Mouse (Mus musculus) layer of hippocampus, postnatal 36 days (tissue): ENCODE measurements around the gene Dusp18. TPM values are rescaled to one million over a fixed set of nuclear protein-coding genes. Genes with fewer than 3 reads are reported as not detected.

Experiments
- DNase-seq, 2 experiments: peaks; one replicate each; pipeline ENCODE4 v3.0.0; 2022
- total RNA-seq, 2 experiments: library from RNA; stranded (reverse); gene quantifications; 2 replicates each; pipeline ENCODE4 v1.2.3; 2021

Gene Dusp18
- total RNA-seq = 10 to 100 TPM; 24.1 to 26.7 TPM

DNA sequence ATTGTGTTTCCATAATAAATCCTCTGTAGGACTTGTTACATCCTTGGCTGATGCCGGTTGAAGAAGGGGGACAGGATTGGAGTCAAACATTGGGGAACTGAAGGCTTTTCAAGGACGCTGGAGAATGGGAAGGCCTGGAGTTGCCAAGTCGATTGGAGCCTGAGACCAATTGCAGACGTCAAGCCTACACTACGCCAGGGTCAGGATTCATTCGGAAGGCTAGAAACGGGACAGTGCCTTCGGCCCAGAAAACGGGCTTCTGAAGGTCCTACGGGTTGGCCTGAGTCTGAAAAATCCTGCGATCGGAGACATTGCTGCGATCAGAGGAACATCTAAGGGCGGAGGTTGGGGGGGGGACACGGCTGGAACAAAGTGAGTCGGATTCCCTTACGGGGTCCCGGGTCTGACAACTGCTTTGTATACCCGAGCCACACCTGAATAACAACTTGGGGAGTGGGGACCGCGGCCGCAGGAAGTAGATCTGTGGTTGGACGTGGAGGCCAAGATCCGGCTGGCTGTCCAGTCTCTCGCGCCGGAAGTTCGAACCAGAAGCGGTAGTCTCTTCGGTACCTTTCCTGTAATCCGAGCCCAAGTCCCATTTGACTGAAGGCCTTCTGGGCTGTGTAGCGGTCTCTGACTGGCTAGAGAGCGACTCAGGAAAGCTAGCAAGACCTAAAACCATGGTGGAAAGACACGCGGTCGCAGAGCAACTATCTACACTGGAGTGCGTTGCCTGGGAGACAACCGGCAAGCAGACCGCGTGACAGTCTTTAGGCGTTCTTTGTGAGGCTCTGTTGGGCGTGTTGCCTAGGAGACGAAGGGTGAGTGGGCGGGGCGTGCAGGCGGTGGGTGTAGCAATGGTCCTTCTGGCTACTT lies at the start of gene Dusp18, which contains the start of gene 4921536K21Rik:
Gene Dusp18 (plus strand): TSS at position 835 of the 876 bp plus-strand sequence.
Gene 4921536K21Rik (minus strand): TSS at position 693 of the 876 bp plus-strand sequence.
- peak; percentile 96 to 97 for DNase-seq

DNA sequence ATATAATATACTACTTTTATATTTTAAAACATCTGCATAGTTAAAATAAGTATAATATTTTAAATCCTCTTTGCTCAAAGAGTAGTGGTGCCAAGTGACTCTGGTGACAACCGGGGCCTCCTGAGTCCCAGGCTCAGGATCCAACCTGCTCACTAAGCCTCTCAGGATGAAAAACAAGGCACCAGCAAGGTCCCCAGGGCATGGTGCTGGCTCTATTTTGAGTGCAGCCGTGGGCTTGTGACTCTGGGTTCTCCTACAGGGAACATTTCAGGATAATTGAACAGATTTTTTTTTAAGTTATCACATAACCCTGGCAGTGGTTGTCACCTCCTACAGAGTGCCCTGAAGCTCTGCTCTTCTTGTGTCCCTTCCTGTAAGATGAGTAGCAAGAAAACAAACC lies 48.7 kb upstream of the Dusp18 start:
- DNase-seq = no peak

DNA sequence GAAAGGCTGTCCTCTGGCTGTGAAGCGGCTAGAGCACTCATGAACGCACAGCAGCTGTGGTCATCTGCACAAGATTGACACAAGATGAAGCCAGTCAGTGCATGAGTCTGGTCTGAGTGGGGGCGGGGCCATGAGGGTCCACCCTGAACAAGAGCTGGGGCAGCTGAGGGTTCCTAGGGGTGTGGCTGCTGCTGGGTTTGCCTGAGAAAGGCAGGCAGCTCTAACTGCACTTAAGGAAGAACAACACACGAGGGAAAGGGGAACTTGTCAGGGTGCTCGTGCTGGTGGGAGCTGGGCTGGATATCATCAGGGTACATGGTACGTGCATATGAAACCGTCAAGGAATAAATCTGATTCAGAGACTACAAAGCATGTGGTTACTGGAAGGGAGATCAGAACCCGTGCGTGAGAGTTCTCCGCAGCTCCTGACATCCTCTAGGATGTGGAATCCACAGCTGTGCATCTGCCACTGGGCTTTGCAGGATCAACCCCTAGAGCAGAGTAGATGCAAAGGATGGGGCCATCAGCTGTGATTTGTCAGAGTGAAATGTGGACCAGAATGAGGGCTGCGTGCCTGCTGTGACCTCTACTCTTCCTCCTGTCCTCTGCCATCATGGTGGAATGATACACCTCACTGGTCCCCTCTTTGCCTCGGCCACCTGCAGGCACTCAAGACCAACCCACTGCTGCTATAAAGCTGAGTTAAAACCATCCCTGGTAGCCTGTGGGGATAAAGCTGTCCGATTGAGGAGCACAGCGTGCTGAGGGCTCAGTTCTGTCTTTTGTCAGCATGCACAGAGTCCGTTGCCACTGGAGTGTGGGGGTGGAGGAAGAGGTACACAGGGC lies 45.3 kb upstream of the Dusp18 start:
- DNase-seq = no peak

DNA sequence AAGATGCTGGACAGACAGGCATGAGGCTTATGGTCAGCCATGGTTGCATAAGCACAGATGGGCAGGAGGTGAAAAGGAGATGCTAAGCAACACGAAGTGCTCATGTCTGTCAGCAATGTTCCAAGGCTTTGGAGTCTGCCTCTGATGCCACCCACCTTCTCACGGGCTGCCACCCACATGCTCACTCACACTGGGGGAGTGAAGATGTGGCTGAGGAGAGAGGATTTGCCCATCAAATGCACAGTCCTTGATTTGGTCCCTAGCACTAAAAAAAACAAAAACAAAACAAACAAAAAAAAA lies 44.8 kb upstream of the Dusp18 start:
- peak in 1 of 2 experiments; percentile 40 for DNase-seq

DNA sequence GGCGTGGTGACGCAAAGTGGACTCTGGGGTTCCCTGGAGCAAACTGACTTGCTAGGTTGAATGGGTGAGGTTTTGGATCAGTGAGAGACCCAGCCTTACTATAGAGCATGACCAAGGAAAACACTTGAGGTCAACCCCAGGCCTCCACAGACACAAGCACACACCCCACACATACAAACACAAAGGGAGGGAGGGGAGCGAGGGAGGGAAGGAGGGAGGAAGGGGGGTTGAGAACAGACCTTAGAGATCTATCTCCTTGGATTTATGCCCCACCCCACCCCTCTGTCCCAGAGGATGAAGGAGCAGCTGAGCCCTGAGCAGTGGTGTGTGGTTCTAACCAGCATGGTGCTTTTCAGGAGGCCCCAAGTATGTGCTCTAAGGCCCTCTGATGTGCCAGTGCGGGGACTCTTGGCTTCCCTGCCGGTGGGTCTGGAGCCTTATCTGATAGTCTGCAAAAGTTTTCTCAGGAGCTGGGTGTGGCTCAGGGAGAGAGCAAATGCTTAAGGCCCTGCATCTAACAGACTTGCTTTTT lies 44.2 kb upstream of the Dusp18 start:
- no peak for DNase-seq

DNA sequence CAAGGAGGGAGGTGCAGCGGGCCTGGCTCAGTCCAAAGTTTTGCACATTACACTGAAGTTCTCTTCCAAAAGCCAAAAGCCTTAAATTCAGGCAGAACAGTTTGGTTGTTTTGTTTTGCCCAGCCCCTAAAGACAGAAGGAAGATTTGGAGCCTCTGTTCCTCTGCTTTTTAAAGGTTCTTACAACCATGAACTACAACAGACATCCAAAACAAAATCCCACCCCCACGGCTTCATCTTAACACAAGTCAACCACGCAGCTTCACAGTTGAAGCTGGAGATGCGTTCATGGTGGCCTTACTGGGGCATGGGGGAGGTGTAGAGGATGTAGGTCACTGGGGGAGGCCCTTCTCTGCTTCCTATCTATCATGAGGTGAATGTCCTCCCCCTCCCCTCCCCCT lies 43.2 kb upstream of the Dusp18 start:
- DNase-seq = no peak

DNA sequence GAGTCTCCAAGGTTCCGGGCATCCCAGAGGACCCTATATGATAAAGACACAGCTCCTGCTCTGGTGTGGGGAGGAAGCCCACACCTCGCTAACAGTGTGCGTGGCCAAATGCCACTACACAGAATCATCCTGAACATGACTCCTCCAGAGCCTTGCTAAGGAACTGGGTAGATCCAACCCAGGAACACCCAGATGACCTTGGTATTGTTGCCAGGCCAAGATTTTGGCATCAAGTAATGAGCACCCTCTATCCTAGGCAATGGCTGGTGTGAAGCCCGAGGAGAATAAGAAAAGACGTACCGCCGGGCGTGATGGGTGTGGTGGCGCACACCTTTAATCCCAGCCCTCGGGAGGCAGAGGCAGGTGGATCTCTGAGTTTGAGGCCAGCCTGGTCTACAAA lies 42.0 kb upstream of the Dusp18 start:
- no peak for DNase-seq

DNA sequence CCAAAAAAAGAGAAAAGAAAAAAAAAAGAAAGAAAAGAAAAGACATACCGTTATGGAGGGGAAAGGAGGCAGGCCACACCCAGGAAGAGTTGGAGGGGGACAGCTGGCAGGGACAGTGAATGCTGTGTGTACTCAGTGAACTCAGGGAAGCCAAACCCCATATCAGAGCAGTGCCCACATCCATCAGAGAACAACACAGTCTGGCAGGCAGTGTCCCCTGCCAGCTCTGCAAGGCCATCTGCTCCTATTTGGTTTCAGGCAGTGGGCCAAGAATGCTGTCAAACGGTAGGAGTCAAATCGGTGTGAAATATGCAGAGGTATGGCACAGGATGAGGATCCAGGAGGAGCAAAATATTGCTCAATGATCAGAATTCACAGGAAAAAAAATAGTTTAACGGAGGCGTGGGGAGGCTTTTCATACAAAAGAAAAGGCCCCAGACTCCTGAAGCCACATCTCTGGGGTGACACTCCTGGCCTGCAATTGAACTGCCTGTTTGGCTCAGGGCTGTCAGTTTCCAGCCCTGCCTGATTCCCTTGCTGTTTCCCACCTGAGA lies 41.5 kb upstream of the Dusp18 start:
- DNase-seq = peak; percentile 86

DNA sequence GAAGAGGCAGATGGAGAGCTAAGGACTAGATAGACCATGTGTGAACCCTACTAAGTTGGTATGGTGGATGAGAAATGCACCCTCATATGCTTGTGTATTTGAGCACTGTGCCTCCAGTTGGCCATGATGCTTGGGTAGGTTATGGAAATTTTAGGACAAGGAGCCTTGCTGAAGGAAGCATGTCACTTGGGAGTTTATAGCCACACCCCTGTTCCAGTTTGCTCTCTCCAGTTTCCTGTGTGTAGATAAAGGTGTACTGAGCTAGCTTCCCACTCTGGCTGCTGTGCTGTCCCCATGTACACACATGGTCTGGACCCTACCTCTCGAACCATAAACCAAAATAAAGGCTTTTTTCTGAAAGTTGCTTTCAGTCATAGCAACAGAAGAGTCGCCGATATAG lies 40.9 kb upstream of the Dusp18 start:
- DNase-seq = no peak

DNA sequence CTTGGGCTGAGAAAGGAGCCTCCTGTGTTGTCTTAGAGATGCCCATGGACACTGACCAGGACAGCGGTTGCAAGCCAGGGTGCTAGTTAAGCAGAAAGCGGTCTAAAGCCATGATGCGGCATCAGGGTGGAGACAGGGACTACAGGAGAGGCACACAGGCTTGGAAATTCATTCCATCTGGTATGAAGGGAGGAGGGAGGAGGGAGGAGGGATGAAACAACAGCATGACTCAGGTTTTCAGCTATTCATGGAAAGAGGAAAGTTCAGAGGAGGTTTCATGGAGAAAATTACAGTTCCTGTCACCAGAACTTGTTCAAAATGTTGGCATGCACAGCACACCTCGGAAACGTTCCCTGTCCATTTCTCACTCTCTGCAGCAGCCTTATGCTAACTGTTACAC lies 39.2 kb upstream of the Dusp18 start:
- DNase-seq = no peak

DNA sequence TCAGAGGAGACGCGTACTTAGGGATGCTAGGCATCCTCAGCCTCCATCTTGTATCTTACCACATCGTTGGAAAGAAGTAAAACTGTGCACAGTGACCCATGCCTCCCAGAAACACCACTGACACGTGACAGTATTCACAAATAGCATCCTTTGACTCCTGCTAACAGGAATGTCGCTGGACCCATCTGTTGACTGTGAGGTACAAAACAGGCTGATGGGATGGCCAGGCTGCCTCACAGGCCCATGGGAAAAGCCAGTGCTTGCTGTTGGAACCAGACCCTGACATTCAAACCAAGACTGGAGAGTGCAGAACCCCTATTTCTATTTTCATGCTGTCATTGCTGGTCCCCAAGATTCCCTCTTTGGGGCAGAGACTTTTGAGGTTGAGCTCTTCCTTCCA lies 37.1 kb upstream of the Dusp18 start:
- no peak for DNase-seq

DNA sequence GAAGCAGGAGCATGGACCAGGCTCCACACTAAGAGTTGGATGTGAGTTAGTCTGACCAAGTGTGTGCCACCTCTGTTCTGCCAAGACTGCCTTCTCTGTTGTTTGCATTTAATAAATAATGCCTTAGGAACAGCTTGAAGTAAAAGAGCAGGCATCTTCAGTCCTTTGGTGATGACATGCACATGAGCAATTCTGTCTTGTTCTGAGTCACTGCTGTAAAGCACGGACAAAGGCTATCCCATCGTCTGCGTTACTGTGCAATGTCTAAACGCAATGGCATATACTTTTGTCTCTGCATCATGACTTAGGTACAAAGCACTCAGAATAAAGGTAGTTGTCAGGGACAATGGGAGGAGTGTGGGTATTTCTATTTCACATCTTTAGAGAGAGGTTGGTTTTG lies 35.3 kb upstream of the Dusp18 start:
- DNase-seq = no peak

DNA sequence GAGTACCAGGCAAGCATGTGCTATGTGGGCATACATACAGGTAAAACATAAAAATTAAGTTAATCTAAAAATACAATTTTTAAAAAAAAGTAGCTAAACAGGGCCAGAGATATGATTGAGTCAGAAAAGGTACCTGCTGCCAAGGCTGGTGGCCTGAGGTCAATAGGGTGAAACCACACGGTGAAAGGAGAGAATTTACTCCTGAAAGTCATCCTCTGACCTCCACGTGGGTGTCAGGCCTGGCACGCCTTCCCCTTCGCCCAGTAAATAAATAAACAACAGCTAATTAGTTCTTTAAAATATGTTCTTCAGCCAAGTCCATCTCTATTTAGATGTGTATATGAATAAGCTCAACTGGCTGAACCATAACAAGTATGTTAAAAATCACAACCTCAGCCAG lies 34.7 kb upstream of the Dusp18 start:
- DNase-seq = no peak

DNA sequence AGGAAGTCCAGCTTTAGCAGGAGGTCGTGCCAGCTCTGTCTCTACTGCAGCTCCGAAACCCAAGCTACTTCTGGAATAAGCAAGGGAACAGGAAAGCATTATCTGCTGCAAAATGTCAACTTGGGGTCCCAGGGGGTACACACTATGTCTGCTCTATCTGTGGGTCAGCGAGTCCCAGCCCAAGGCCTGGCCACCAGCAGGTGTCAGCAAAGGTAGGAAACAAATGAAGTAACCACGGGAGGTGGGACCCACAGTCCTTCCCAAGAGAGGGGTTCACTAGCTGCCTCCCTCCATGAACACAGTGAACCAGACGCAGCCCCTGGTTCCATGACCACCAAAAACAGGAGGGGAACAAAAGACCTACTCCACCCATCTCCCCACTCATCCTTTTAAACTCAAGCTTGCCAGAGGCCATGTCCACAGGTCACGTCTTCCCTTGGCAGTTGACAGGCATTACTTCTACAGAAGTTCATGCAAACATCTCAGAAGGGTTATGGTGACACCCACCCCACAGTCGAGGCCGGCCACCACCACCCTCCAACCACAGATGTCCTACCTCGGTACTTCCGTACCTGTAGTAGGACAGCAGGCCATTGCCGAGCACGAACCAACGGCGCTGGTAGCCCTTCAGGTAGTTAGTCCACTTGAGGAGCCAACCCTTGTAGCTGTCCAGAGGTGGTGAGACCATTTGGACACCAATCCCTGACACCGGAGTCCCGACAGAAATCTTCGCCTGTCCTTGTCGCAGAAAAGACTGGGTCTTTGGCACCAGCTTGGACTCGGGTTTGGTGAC lies 32.2 kb upstream of the Dusp18 start:
- no peak for DNase-seq

DNA sequence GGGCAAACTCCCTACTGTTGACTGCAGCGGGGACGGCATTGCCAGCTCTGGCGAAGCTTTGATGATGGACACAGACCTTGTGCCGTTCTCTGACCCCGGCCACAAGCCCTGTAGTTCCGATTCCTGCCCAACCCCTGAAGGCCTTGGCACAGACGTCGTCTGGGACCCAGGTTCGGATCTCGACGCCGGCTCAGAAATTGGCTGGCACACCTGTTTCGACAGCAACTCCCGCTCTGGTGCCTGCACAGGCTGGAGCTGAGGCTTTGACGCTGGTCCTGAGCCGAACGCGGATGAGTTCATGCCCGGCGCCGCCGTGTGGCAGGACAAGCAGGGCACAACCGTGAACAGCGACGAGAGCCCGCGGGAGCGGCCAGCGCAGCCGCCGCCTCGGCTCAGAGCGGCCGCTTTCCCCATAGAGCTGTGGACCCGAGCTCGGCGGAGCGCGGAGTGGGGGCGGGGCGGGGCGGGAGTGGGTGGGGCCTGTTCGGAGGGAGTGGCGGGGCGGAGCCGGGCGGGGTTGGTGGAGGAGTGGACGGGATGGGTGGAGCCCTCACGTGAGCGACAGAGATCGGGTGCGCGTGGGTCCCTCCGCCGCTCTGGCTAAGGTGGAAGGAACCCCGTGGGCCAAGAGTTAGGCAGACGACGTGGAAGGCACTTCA lies 31.5 kb upstream of the Dusp18 start, which contains the start of gene Osbp2:
Gene Osbp2 (minus strand): TSS at position 450 of the 659 bp plus-strand sequence.
- peak; percentile 76 to 81 for DNase-seq

DNA sequence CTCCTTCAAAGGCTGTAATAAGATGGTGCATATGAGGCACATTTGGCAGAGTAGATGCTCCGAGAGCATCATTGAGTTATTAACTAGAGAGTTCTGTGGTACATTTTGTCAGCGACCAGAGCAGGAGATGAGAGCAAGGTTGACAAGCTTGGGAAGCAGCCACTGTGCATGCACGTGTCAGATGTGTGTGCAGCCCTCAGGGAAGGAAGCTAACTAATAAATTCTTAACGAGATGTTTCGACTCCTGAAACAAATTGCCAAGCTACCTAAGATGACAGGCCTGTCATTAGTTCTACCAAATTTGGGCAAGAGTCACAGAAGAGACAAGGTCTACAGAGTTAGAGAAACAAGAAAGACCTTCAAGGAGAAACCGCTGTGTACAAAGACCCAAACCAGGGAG lies 30.7 kb upstream of the Dusp18 start:
- DNase-seq = no peak

DNA sequence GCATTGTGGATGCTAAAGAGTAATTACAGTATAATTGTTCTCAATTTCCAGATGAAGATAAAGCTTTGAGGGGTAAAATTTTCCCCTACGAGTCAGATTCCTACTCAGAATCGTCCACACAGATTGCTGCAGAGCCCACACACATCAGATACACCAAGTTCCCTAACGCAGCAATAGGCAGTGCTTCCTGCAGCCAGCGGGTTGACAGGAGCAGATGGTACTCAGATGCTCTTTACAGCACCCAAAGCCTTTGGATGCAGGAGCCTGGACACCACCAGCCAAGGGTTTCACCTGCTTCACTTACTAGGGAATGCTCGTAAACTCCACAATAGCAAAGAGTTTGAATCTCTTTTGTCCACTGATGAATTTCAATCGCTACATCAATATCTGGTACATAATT lies 18.6 kb upstream of the Dusp18 start:
- peak; percentile 41 to 49 for DNase-seq

DNA sequence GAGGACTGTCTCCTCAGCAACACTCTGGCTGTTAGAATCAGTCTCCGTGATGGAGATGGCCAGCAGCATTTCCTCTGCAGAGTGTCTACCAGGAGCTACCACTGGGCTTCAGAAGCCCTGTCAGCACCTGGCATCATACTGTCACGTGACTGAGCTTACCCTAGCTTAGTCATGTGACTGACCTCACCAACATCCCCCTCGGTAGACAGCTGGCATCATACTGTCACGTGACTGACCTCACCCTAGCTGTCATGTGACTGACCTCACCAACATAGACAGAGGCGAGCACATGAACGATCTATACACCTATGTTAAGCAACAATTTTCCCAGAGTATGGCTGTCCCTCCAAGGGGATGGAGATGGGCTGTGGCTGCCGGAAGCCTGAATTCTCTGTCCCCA lies 16.4 kb upstream of the Dusp18 start:
- no peak for DNase-seq

DNA sequence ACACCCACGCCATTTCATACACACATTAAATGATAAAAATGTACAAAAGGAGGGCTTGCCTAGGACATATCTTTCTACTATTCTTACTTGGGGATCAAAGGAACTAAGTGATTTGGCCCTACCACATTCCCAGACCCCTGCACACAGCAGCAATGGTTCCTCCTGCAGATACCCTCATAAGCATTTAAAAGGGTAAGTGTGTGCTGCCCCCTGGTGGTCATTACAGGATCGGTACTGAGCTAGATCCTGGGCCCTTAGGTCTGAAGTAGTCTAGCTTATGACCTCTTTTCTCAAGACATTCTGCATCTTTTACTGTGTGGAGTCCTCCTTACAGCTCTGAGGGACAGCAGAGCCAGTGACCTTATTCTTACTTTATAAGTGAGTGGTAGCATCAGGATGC lies 15.2 kb upstream of the Dusp18 start:
- DNase-seq = peak; percentile 60 to 69

DNA sequence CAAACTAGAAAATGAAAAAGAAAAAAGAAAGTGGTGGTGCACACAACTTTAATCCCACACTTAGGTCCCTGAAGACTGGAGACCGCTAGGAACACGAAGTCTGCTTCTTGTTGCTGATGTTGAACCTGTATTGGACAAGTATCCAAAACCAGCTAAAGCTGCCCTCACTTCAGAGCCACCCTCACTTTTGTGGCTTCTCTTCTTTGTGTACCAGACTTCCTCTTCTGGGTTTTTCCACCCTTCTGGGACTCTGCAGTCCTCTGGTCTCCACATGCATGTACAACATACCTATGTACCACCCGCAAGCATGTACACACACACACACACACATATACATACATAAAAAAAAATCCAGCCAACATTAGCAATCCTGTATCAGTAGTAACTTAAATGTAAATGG lies 11.3 kb upstream of the Dusp18 start:
- no peak for DNase-seq

DNA sequence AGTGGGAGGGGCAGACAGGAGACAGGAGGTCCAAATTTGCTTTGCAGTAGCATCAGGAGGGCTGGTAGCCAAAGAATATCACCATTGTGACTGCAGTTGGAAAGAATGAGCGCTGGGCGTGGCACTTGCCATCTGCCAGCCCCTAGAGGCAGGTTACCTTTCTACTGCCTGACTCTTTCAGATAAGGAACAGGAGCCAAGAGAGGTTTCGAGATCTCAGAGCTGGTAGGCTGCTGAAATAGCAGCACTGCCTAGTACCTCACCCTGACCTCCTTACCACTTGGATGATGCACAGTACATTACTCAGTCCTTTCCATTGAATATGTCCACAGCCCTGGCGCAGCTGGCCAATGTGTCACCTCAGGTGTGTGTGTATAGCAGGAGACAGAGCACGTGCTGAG lies 7.7 kb upstream of the Dusp18 start:
- no peak for DNase-seq

DNA sequence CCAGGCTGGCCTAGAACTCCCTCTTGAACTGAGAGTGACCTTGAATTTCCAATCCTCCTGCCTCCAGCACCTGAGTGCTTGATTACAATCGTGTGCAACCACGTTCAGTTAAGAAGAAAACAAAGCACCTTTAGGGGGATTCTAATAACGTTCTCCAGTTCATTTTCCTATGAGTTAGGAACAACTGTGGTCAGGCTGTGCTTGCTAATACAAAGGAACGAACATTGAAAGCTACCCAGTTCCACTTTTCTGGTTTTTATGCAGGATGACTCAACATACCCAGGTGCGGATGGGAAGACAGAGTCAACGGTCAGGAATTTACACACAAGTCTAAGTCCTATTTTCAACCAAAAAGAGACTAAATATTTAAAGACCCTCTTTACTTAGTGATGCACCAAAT lies 1.1 kb upstream of the Dusp18 start:
- no peak for DNase-seq
